Mouse (Mus musculus) left cerebral cortex, adult 8-10 months (tissue): ENCODE measurements around the gene Skap1. TPM values are rescaled to one million over a fixed set of nuclear protein-coding genes. Genes with fewer than 3 reads are reported as not detected.

Source experiments
- DNase-seq, 2 experiments: peaks; one replicate each; pipeline ENCODE4 v3.0.0; 2022; ENCODE audit warnings: low spot score in 2 of 2
- total RNA-seq, 4 experiments: library from RNA; stranded (reverse); gene quantifications; 2 replicates each; pipeline ENCODE4 v1.2.4; 2022

Gene Skap1
- total RNA-seq, result 1 to 10 TPM; 2.2 to 2.5 (median 2.3) TPM

DNA sequence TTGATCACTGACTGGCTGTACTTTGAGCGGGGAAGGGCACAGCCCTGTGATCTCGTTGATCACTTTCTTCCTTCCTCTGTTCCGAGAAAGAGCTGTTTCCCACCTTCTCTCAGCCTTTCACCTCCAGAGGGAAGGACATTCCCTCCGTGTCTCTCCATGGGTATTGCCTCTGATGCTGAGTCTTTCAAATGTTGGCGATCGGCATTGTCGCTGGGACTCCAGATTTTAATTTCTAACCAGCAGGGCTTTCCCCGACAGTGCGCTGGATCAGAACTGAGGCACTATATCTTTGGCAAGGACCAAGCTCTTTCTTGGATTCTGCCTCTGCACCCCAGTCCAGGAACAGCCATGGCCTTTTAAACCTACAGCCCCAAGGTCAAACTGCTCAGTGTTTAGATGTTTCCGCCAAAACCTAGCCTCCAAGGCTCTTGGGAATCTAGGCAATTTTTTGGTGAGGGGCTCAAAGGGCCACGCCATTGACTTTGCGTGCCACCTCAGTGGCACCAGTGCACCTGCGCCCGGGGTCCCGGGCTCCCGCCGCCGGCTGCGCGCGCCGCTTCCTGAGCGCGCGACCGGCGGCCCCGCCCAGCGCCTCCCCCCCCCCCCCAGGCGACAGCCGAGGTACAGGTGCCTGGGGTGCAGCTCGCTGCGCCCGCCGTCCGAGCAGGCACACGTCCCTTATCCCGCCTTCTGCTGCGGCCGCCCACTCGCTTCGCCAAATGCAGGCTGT is at the start of gene Skap1:
Gene Skap1, plus strand, starts transcription at position 608 of the 730 bp plus-strand sequence.
- DNase-seq, result no peak

DNA sequence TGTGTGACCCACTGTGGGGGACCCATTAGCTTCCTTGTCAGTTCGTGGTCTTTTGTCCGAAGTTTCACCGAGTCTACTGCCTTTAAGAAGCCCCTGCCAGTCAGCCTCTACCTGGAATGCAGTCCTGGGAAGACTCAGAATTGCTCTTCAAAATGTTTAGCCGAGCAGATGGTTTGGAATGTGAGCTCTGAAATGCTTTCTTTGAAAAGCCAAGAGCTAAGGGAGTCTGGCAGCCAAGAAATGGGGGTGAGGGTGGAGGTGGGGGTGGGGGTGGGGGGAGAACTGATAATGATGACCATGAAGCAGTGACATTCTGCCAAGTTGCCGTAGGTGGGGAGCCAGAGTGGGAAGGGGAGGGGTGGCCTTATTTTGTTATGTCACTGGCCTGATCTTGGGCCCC is 43.3 kb upstream of the Skap1 start:
- no peak for DNase-seq

DNA sequence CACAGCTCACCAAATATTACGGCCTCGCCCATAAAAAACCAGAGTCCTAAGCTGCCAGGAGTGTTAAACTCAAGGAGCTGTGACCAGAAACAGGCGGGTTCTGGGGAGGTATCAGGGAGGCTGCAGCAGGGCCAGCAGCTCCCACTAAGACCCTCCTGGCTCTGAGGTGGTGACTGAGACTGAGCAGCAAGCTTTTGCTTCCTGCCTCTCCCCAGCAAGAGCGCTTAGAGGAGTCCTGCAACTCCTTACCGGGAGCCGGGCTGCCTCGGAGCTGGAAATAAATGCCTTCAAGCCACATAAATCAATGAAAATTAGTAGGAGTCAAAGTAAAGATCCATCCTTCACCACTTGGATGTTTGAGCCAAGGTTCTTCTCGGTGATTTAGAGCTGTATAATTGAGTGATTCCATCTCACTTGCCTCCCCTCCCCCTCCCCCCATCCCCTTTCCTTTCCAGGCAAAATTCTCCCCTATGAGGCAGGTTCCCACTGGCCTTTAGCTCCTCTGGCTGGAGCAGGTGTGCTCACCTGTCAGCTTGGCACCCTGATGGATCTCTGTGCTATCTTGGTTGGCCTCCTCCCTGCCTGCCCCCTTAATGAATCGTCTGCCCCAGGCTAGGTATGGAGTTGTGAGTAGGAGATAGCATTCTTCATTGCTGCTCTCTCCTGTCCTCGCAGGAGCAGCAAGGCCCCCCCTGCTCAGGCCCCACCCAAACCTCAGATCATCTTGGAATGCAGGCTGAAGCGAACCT is 42.7 kb upstream of the Skap1 start:
- no peak for DNase-seq

DNA sequence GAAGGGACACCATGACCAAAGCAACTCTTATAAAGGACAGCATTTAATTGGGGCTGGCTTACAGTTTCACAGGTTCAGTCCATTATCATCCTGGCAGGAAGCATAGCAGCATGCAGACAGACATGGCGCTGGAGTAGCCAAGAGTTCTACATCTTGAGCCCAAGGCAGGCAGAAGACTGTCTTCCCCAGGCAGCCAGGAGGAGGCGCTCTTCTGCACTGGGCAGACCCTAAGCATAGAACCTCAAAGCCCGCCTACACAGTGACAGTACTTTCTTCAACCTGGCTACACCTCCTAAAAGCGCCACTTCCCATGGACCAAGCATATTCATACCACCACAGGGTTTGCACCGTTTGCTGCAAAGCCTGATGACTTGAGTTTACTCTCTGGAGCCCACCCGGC is 39.2 kb upstream of the Skap1 start:
- no peak for DNase-seq

DNA sequence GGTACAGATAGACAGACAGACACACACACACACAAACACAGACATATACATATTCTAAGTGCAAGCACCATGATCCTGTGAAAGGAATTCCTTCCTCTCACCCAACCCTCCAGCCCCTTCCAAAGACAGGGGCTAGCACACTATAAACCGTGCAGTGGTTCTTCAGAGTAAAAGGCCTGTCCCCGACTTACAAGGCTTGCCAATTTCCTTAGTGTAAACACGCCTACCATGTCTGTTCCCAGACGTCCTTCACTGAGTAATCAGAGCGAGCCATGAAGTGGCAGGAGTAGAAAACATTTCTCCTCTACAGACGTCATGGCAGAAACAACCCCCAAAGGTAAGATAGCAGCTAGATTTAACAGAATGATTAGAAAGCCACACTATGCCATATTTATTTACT is 38.2 kb upstream of the Skap1 start:
- no peak for DNase-seq

DNA sequence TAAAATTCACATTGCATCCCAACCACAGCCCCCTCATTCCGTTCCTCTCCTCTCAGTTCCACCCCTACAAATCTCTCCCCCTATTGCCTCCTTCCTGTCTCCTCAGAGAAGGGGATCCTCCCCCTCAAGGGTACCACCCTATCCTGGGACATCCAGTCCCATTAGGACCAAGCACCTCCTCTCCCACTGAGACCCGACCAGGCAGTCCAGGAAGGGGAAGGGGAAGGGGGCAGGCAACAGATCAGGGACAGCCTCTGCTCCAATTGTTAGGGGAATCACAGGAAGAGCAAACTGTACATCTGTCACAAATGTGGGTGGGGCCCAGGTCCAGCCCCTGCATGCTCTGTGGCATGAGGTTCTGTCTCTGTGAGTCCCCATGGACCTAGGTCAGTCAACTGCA is 37.6 kb upstream of the Skap1 start:
- no peak for DNase-seq

DNA sequence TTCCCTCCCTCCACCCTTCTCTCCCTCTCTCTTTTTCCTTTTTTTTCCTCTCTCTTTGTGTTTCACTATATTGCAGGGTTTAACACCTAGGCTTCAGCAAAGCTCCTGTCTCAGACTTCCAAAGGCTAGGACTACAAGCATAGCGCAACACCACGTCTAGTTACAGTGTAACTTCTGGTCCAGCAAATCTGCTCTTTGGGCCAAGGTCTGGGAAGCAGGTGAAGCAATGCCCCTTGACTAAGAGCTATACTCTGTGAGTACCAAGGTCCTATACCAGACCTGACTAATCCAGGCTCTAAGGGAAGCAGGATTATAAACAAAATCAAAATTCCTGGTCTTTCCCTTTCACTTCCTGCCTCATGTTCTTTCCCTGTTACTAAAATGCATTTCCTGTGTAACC is 35.3 kb upstream of the Skap1 start:
- no peak for DNase-seq

DNA sequence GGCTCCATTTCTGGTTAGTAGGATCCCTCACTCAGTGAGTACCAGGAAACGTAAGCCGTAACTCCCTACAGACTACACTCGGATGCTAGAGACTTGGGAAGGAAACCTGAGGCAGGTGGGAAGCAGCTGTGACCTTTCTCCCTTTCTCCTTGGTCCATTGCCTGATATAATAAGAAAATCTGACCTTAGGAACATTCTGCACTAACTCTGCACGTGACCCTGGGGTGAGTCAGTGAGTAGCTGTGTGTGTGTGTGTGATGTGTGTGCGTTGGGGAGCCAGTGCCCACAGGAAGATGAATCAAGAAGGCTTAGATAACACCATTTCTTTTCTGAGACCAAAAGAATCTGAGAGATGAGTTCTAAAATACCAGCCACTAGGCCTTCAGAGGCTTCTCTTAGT is 34.5 kb upstream of the Skap1 start:
- DNase-seq, result no peak

DNA sequence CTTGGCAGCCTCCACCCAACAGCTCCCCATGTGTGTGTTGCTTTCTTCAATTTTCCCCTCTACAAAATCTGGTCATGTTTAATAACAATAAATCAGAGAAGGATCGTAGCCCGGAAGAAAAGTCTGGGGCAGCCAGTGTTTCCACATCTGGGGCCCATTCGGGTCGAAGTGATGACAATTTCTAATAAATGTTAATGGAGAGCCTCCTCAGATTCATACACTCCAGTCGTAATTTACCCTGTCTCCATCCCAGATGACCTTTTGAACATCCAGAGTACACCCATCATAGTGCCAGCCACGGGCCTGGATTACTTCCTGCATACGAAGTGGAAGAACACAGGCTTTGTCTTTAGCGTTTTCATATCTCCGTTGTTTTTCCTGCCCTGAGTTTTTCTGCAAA is 32.5 kb upstream of the Skap1 start:
- no peak for DNase-seq

DNA sequence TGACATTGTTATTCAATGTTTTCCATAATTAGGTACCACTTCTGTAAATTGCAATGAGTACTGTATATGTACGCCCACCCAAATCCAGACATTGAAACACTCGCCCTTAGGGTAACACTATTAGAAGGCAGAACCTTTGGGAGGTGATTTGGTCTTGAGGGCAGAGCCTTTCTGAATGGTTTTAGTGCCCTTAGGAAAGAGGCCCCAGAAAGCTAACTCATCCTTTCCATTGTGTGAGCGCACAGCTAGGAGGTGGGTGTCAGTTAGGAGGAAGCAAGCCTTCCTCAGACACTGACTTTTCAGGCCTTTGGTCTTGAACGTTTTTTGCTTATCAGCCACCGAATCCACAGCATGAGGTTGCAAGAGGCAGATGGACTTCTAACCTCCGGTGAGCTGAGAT is 29.5 kb upstream of the Skap1 start:
- DNase-seq, result no peak

DNA sequence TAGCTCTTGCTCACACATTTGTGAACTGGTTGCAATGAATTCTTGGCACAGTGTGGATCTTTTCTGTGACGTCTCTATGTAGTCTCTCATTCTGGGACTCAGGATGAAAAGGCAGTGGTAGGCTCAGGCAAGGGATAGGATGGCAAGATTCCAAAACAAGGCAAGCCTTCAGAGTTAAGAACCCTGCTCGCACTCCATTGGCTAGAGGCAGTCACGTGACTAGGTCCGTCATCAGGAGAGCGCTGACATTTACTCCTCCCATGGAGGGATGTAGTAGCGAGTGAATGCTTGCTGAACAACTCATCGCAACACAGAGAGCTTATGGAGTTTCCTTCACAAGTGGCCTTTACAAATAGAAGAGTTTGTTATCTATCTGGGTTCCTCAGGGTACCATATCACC is 27.9 kb upstream of the Skap1 start:
- DNase-seq, result no peak

DNA sequence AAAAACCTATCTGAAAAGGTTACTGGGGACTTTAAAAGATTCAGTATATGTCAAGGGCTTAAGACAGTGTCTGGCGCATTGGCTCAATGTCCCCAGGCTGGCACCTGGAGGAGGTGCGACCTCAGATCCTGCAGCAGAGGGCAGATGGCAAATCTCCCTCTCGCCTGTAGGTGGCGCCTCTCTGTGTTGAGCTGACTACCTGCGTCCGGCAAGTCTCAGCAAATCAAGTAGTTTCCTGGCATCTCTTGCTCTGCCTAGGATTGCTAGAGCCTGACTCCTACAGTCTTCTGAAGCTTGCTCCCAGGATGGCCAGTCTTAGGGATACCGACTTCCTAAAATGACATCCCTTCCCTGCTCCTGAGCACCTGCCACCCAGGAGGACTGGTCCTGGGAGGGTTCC is 25.6 kb upstream of the Skap1 start:
- no peak for DNase-seq

DNA sequence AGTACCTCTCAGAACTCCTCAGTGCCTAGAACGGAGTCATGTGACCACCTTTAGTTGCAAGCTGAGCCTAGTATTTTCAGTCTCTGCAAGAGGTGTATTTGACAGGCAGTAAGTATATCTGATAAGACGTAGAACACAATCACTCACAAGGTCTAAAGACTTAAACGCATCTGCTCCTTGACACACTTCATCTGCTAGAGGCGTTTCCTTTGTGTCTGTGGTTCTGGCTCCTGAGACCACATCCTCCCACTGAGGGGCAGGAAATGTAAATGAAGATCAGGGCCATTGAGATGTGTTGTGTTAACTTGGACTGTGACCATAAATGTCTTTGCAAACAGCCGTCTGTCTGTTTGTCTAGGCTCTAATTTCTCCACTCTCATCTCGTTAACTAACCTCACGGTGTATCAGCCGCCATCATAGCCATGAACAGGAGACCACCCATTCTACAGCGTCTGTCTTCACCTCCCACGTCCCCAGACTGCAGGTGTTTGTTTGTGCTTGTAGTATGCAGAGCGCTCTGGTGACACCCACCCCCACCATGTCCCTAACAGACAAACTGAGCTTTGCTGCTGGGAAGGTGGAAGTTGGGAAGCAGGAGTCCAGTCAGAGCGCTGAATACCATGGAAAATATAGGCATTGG is 22.7 kb upstream of the Skap1 start:
- DNase-seq, result no peak

DNA sequence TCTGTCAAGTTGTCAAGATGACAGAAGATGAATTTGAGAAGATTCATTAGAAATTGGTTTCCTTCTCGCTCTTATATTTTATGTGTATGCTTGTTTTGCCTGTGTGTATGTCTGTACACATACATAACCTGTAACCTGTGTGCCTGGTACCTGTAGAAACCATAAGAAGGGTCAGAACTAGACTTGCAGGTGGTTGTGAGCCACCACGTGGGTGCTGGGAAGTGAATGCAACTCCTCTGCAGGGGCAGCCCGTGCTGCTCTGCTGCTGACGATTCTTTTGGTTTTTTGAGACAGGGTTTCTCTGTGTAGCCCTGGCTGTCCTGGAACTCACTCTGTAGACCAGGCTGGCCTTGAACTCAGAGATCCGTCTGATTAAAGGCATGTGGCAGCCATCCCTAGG is 21.9 kb upstream of the Skap1 start:
- DNase-seq, result no peak

DNA sequence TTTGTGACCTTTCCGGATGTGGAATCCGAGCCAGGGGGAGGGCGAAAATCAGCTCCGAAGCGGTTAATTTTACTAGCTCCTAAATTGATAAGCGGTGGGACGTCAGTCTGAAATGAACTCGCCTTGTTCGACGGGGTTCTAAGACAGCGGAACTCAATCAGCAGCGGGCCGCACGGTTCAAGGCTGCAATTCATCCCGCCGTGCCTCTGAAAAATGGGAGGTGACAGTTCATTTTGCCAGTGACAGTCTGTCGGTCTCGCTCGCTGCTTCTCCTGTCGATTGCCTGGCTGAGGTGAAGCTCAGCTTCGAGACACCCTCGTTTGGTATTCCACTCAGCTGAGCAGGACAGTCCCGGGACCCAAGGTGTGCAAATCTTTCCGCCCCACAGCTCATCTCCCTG is 16.5 kb upstream of the Skap1 start:
- no peak for DNase-seq

DNA sequence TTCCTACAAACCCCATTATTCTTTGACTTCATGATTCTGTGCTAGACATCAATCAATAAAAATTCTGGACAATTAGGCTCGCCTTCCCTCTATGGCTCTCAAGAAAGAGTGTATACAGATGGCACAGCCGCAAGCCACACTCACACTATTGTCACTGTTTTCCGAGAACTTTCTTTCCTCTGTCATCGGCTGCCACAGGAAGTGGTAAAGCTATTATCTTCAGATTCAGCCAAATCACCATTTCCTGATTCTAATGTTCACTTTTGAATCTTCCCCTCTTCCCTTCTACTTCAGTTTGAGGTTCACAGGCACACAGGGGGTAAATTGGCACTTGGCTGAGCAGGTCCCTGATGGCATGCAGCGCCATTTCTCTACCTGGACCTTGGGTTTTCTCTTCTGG is 9.3 kb upstream of the Skap1 start:
- no peak for DNase-seq

DNA sequence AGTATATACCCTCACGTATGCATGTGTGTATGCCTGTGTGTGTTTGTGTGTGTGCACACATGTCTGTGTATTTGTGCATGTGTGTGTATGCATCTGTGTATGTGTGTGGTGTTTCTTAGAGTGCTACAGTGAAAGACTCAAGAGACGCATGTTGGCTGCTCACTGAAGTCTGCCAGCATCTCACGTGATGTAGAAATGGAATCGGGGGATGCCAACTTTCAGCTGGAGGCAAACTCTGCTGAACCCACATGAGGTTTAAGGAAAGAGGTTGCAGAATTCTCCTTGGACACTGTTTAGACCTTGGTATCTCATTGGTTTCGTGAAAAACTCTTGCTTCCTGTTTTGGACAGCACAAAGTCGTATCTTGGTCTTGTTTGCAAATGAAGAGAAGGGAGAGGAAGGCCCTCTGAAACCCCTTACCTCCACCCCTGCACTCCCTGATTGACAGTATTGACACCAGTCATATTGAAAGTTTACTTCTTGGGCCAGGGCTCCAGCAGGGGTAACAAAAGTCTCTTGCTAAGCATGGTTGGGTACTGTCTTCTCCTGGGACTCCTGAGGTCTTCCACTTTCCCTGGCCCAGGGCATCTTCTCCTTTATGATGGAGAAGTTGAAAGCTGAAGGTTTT is 8.6 kb upstream of the Skap1 start:
- DNase-seq, result no peak

DNA sequence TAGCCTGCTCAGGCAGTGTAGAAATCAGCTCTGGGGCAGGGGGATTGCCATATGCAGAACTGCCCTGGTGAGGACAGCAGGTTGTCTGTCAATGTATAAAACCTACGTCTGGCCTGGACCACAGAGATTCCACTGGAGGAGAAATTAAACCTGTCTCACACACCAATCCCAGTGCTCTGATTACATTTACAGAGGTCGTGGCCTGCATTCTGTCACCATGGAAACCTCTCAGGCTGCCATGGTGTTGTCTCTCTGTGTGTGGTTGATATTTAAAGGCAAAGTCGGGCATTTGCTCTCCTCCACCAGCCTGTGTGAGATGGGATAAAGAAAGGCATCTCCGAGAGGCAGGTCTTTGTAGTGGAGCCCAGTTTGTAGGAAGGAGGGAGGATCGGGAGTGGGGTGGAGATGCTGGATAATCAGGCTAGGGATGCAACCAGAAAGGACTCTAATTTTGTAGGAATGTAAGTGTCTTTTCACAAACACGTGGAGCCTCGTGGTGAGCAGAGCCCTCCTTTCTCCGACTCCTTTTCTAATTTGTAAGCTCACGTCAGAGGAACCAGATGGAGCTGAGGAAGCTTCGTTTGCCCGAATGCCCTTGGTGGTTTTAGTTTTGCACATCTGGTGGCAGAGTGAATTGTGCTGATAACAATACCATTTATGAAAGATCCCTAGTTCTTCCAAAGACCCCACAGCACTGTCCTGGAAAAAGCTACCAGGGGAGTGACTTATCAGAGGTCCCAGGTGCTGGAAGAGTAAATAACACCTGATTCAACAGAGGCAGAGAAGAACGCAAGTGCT is 7.7 kb upstream of the Skap1 start:
- DNase-seq, result no peak

DNA sequence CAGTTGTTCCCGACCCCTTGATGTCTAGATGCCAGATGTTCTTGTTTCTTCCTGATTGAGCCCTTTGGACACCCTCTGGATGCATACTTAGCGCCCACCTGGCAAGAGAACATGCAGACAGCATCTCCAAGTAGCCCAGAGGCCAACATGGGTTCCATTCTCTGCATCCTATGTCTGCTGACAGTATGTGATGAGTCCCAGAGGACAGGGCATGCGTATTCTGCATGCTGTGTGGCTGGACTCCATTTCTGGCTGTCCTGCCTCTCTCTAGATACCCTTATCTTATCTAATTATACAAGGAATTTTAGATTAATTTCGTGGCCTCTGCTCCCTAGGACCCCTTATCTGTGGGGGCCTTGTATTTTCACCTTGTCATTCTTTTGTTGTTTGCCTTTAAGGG is 2.6 kb upstream of the Skap1 start:
- no peak for DNase-seq

DNA sequence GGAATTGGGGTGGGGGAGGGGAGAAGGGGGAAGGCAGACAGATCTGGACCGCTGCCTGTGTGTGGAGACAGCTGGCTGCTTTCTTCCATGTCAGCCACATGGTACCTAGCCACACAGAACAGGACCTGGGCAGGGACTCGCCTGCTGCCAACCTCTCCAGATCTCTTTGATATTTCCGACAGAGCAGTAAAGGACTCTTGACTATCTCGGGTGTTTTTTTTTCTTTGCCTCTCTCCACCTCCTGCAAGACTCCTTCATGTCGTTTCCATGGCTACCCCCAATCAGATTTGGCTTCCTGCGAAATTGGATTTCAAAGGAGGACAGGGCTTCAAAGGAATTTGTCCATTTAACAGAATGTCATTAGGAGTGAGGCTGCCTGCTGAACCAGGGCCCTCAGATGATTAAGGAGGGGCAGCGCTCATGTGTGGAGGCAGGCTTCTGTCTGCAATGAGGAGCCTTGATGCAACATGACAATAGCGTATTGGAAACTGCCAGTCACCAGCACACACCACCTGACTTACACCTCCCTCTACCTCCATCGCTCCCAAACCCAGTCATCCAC is 2.1 kb upstream of the Skap1 start:
- DNase-seq, result peak in 1 of 2 experiments; percentile 24

DNA sequence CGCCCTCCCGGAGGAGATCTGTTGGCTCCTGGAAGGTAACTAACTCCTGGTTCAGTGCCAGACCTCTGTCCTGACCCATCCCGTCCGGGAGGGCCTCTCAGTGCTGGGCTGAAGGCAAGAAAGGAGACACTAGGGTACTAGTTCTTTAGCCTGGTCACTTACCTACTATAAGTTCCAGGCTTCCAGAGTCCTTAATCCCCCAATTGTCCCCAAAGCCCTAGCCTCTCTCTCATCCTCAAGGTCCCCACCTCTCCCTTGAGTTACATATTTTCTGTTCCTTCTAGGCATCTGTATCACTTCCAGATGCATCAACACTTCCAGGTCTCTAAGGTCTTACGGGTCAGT is 295 bp downstream of the Skap1 start:
- no peak for DNase-seq
